Mouse (Mus musculus) olfactory bulb, adult 2 months (tissue): Measurements from ENCODE around the gene Jak1.

Experiments
- CTCF ChIP-seq: fragments of 200-500 bp; IDR thresholded peaks from 2 replicates; pipeline ENCODE4 v1.5.1; 2012; ENCODE audit warnings: low read depth, mild to moderate bottlenecking, low read length, moderate library complexity; ENCODE audit not compliant: insufficient read depth
- POLR2A ChIP-seq: fragments of 200-500 bp; IDR thresholded peaks from 2 replicates; pipeline ENCODE4 v1.6.1; 2012; ENCODE audit warnings: mild to moderate bottlenecking, low read depth, low read length, moderate library complexity; ENCODE audit not compliant: insufficient read depth

DNA sequence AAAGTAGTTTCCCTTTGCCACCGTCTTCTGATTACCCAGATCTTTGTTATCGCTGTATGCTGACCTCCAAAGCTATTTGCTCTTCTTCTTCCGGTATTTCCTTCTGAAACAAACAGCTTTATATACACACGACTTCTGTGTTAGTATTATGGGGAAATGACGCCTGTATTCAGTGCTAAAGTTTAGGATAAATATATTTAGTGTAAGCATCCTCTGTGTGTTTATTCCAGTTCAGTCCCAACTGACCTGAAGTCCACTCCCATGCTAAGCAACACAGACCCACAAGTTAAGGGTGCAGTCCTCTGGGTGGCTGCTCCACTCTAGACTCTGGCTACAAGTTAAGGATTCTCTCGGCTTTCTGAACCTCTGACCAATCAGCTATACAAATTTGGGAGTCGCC, 144.1 kb downstream of the Jak1 start:
- no peak for TF ChIP-seq POLR2A
- TF ChIP-seq CTCF: no peak
